Mouse (Mus musculus) heart, adult 11 months (tissue): ENCODE data around the gene 3110040N11Rik.
"Not testable (repeated sequence)": the region's sequence is repeated elsewhere in the genome, so short reads cannot be mapped to it uniquely, and the experiment has no call there.

Experiments used
- DNase-seq: peaks from one replicate; pipeline ENCODE4 v3.0.0; 2022

The 3110040N11Rik gene

DNA sequence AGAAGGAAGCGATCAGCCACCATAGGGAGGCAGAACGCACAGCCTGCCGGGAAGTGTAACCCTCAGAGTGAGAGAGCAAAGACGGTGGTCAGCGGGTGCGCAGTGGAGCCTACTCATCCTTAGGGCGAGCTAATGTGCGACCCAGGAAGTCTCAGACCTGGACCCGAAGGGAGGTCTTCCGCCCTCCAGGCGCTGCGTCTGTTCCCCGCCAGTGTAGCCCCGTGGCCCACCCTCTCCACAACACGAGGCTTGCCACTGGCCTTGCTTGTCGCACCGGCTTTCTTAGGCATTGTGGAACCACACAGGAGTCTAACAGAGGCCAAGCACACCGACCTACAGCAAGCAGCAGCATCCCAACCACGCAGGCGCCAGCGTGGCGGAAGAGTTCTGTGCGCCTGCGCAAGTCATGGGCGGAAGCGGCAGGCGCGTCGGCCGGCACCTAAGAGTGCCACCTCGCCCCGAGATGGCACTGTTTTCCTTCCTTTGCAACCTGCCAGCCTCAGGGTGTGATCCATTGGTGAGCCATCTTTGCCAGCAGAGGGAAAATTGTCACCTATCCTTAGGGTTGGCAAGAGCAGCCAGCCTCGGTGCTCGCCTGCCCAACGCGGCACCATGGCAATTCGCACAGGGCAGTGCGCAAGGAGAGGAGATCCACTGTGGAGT lies at the start of gene 3110040N11Rik:
Gene 3110040N11Rik, minus strand, starts transcription at position 384 of the 663 bp plus-strand sequence.
- peak; percentile 98 for DNase-seq

DNA sequence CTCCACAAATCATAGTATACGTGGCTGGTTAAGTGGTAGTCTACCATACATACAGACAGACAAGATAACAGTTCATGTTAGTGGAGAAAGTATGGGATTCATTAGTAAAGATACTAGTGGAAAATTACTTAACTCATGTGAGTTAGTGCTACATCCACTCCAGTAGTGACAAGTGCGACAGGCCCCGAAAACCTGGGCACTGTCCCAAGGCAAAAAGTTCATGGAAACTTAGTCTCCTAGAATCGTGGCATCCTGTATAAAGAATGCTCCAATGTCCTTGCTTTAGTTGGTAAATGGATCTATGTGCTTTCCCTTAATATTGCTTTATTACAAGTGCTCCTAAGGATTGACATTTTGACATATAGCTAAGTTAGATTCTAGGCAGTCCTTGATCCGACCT lies 48.5 kb upstream of the 3110040N11Rik start:
- not testable (repeated sequence) for DNase-seq

DNA sequence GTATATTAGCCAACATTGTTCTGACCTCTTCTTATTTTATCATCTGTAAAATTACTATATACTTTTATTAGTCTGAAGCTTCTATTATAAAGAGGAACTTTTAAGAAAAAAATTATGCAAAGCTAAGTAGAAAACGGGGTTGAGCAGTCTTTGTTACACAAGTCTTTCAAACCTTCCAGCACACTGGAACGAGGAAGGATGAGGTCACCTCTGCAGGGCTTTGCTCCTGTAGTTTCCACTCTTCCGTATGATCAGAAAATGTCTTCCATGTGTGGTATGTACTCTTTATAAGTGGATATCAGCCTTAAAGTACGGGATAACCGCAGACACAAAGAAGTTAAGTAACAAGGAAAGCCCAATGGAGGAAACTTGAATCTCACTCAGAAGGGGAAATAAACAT lies 46.2 kb upstream of the 3110040N11Rik start:
- DNase-seq: no peak

DNA sequence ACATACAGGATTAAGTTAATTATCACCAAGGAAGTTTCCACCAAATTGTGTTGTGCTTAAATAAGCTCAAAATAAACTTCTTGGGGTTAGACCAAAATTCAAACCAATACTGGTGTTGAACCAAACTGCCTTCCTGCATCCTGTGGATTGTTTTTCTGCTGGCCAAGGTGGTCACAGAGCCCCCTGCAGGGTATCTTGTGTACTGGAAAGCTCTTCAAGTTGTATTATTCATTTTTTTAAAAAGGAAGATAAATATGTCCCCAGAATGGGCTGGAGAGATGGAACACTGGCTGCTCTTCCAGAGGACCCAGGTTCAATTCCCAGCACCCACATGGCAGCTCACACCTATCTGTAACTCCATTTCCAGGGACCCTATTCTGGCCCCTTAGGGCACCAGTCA lies 45.6 kb upstream of the 3110040N11Rik start:
- DNase-seq: no peak

GRCm38 (mm10) chr7:81829379-81829894 lies 40.2 kb upstream of the 3110040N11Rik start, which contains the start of gene Btbd1:
Btbd1 (minus strand) TSS chr7:81829431.
- DNase-seq: peak; percentile 100

- peak; percentile 95 for DNase-seq
Observed at GRCm38 (mm10) chr7:81828681-81829378, 39.6 kb upstream of the 3110040N11Rik start.

GRCm38 (mm10) chr7:81827806-81828667 lies 38.8 kb upstream of the 3110040N11Rik start:
- DNase-seq: no peak

GRCm38 (mm10) chr7:81825381-81825780 lies 36.1 kb upstream of the 3110040N11Rik start:
- DNase-seq: no peak

DNA sequence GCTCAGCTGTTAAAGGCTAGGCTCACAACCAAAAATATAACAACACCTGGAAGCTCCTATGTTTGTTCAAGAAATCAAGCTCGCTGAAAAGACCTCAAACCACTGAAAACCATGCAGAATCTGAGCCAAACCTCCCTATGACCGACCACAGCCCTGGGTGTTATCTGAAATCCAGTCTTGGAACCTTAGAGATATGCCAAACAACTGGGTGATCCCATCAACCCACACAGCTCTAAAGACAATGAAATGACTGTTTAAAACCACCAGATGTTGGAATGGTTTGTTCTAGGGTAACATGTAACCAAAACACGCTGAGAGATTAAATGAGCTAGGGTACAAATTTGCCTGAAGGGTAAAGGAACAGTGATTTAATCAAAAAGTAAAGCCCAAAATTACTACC lies 35.6 kb upstream of the 3110040N11Rik start:
- no peak for DNase-seq

DNA sequence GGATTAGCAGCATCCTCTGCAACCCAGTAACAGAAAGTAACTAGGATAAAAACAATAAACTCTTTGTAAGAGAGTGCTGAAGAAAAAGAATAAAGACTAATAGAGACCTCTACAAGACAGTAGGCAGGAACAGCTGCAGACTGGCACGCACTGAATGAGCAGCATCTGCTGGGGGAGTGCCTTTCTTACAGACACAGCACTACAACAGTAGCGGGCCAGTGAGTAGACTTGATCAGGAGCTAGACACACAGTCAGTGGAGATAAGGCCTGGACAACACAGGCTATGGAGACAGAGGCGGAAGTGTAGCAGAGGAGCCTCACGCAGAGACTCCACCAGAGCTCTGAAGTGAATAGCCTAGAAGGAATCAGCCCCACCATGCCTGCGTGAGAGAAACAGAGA lies 16.8 kb upstream of the 3110040N11Rik start:
- DNase-seq: no peak

GRCm38 (mm10) chr7:81788536-81788935 lies 742 bp downstream of the 3110040N11Rik start:
- DNase-seq: peak; percentile 90

GRCm38 (mm10) chr7:81777667-81778218 lies 11.5 kb downstream of the 3110040N11Rik start:
- DNase-seq: no peak

DNA sequence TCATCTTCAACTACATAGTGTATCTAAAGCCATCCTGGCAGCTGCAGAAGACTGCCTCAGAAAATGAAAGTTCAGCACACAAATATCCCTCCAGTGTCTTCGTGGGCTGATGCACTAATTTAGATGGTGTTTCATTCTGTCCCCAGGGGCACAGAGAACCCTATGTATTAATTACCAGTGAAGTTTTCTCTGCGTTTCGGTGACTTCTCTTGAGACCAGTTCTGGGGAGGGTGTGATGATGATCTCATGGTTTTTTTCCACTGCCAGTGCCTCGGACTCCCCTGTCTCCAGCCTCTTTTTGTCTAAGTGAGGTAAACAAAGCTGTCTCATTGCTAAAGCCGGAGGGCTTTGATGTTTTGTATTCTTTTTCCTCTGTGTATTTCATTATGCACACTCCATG lies 14.0 kb downstream of the 3110040N11Rik start:
- DNase-seq: no peak

DNA sequence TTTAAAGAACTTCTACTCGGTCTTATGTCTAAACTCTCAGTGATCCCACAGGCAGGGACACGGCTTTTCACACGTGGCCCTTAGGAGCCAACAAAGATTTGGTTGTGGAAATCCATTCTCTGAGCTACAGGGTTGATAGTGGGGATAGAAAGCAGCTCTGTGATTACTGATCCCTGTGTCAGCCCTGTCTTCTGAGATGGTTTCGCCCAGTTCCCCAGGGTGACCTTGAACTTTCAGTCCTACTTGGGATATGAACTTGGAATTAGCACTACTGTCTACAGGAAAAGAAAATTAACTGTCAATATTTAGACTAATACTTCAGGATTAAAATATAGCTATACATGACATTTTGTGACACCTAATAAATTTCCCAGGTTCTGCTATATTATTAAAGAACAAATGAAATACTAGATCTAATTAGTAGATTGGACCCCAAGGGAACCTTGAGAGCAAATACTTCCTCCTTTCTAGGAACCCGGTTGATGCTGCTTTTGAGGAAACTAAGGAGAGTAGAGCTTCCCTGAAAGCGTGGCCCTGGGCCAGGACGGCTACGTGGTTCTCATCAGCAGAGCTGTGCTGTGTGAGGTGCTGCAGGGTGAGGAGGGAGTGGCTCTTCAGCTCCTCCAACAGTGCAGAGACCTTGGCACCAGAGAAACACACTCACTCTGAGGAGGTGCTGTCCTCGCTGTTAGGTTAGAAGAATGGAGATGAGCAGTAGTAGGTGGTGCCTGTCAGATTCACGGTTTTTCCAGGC lies 16.3 kb downstream of the 3110040N11Rik start:
- DNase-seq: peak; percentile 87

GRCm38 (mm10) chr7:81763110-81763845 lies 26.0 kb downstream of the 3110040N11Rik start:
- DNase-seq: peak; percentile 84

DNA sequence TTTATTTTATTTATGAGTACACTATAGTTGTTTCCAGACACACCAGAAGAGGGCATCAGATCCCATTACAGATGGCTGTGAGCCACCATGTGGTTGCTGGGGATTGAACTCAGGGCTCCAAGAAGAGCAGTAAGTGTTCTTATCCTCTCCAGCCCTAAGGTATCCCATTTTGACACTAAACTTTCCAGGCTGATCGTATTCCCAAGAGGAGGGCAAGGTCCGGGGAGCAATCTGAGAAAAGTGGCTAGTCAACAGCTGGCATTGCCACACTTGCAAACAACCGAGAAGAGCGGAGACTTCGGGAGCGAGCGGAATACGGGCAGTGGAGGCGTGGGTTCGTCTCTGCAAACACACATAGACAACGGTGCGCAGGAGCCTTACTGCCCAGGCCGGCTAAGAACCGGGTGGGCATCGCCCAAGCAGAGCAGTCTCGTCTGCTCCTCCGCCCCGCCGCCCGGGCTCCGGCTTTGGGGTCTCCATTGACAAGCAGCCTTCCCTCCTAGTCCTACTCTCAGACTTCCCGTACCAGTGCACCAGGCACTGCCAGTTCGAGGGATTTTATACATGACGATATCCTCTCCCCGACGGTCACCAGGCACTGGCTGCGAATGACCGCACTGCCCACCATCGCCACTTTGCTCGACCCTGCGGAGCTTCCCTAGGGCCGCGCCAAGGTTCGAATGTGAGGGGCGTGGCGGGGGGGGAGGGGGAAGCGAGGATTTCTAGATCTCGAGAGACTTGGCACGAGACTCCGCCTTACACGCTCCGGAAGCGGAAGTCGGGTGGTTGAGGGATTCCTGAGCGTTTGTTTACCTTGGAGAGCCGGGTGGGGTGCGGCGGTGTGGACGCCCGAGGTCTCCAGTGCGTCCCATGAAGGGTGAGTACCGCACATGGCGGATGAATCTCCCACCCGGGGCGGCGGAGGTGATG lies 26.8 kb downstream of the 3110040N11Rik start, which contains the start of gene Ramac:
Gene Ramac, plus strand, starts transcription at position 746 of the 930 bp plus-strand sequence.
- DNase-seq: peak; percentile 99

- DNase-seq: peak; percentile 22
Observed at GRCm38 (mm10) chr7:81747956-81748355, 41.3 kb downstream of the 3110040N11Rik start.

GRCm38 (mm10) chr7:81744145-81744544 lies 45.1 kb downstream of the 3110040N11Rik start:
- no peak for DNase-seq

DNA sequence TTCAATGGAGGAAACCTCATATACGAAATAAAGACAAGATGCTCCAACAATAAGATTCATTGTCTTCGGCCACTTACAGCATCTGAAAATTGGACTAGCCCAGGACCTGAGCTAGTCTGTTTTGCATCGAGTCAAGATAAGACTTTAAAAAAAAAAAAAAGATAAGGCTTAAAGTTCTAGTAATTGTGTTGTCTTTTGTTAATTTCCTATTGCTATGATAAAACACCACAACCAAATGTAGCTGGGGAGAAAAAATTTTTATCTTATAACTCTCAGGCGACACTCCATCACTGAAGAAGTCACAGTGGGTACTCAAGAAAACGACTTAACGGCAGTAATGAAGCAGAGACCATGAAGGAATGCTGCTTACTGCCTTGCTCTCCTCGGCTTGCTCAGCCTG lies 49.3 kb downstream of the 3110040N11Rik start:
- no peak for DNase-seq
